Mouse (Mus musculus) C2C12 (cell line): ENCODE results near the gene Chd1l.

Source experiments
- CEBPB ChIP-seq: IDR thresholded peaks from one replicate; pipeline ENCODE4 v1.6.1; 2011; ENCODE audit warnings: low read depth, mild to moderate bottlenecking, control low read depth, moderate library complexity
- CTCF ChIP-seq: IDR thresholded peaks from one replicate; pipeline ENCODE4 v1.5.1; 2011; ENCODE audit not compliant: control insufficient read depth, insufficient read depth, insufficient read length
- FOSL1 ChIP-seq: IDR thresholded peaks from one replicate; pipeline ENCODE4 v1.8.0; 2011; ENCODE audit warnings: mild to moderate bottlenecking, low read length; ENCODE audit not compliant: poor library complexity, insufficient read depth, severe bottlenecking
- MAX ChIP-seq: IDR thresholded peaks from one replicate; pipeline ENCODE4 v1.6.1; 2011; ENCODE audit warnings: mild to moderate bottlenecking, control low read depth
- MYOD1 ChIP-seq: IDR thresholded peaks from one replicate; pipeline ENCODE4 v1.6.1; 2011; ENCODE audit warnings: low read depth; ENCODE audit not compliant: control insufficient read depth, insufficient read length
- MYOG ChIP-seq: IDR thresholded peaks from one replicate; pipeline ENCODE4 v1.6.1; 2011; ENCODE audit not compliant: control insufficient read depth, insufficient read length; ENCODE audit errors: extremely low read depth
- USF1 ChIP-seq: IDR thresholded peaks from one replicate; pipeline ENCODE4 v1.6.1; 2011; ENCODE audit warnings: low read depth, mild to moderate bottlenecking, control low read depth, moderate library complexity

DNA sequence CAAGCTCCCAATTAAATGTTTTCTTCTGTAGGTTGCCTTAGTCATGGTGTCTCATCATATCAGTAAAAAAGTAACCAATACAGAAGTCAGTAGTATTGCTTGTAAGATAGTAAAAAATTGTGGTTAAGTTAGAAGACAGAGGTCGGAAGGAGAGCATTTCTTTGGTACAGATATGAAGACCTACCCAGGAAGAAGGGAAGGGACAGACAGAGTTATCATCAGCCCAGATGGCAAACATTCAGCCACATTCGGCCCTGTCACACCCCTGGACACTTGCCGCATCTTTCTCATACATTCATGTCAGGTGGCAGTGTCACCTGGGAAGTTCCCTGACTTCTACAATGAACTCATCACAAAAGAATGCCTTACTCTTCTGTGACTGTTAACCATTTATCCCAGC, 97.7 kb downstream of the Chd1l start:
- TF ChIP-seq CTCF (no peak), USF1 (no peak), MYOD1 (no peak), CEBPB (no peak), FOSL1 (no peak), MAX (no peak), MYOG (no peak)
